Mouse (Mus musculus): Measurements from ENCODE around the gene Neto2. TPM values are rescaled to one million over a fixed set of nuclear protein-coding genes. Genes with fewer than 3 reads are reported as not detected.
"Not testable (repeated sequence)": the region's sequence is repeated elsewhere in the genome, so short reads cannot be mapped to it uniquely, and the experiment has no call there.

Gene Neto2
- polyA plus RNA-seq, 1 experiment from 2014 or later, result 4.6 TPM

- no peaks in the 10 kb centered on the region for H3K27me3 ChIP-seq (replicated peaks; ENCODE audit: control insufficient read depth, insufficient read depth, low read length)
- H3K4me3 ChIP-seq (ENCODE audit: low read depth, low read length), result no peak overlapping the region
- H3K4me1 ChIP-seq (replicated peaks; ENCODE audit: control insufficient read depth, insufficient read depth, low read length), result no peaks in the 10 kb centered on the region
- H3K9ac ChIP-seq (ENCODE audit: low read depth, low read length), result no peak overlapping the region
- ATAC-seq (replicated peaks; ENCODE audit: low FRiP score) (no peak), DNase-seq (ENCODE audit: low spot score) (no peak)
- no peaks in the 10 kb centered on the region for H3K9me3 ChIP-seq (ENCODE audit: control insufficient read depth, low read length)
- H3K27ac ChIP-seq (ENCODE audit: low read depth, low read length), result no peak overlapping the region
- no peak overlapping the region for H3K4me2 ChIP-seq
- WGBS, result 76% methylated on average over 5 of the region's 5 CpGs
- H3K36me3 ChIP-seq (ENCODE audit: control insufficient read depth, insufficient read depth, low read length), result no peaks in the 10 kb centered on the region
These were observed 38.7 kb downstream of the Neto2 start for GRCm38 (mm10) chr8:85661995-85662394.

GRCm38 (mm10) chr8:85651201-85651600 is 49.5 kb downstream of the Neto2 start:
- Histone ChIP-seq H3K4me1 (replicated peaks; ENCODE audit: control insufficient read depth, insufficient read depth, low read length) (no peaks in the 10 kb centered on the region), H3K9me3 (ENCODE audit: control insufficient read depth, low read length) (no peaks in the 10 kb centered on the region), H3K4me3 (ENCODE audit: low read depth, low read length) (no peak overlapping the region), H3K27ac (ENCODE audit: low read depth, low read length) (no peak overlapping the region), H3K9ac (ENCODE audit: low read depth, low read length) (no peak overlapping the region), H3K36me3 (ENCODE audit: control insufficient read depth, insufficient read depth, low read length) (no peaks in the 10 kb centered on the region), H3K4me2 (no peak overlapping the region), H3K27me3 (replicated peaks; ENCODE audit: control insufficient read depth, insufficient read depth, low read length) (no peaks in the 10 kb centered on the region)
- ATAC-seq (replicated peaks; ENCODE audit: low FRiP score), result no peak
- no peak for DNase-seq (ENCODE audit: low spot score)
- 76% methylated on average over 2 of the region's 2 CpGs for WGBS

- Histone ChIP-seq H3K27me3 (replicated peaks; ENCODE audit: control insufficient read depth, insufficient read depth, low read length) (no peaks in the 10 kb centered on the region), H3K9me3 (ENCODE audit: control insufficient read depth, low read length) (no peaks in the 10 kb centered on the region), H3K27ac (ENCODE audit: low read depth, low read length) (no peak overlapping the region), H3K36me3 (ENCODE audit: control insufficient read depth, insufficient read depth, low read length) (0 out of 2 replicates have a peak, but pooled peaks cover 3% of the 10 kb centered on the region), H3K4me1 (replicated peaks; ENCODE audit: control insufficient read depth, insufficient read depth, low read length) (no peaks in the 10 kb centered on the region), H3K4me3 (ENCODE audit: low read depth, low read length) (no peak overlapping the region), H3K9ac (ENCODE audit: low read depth, low read length) (no peak overlapping the region), H3K4me2 (no peak overlapping the region)
- ATAC-seq (replicated peaks; ENCODE audit: low FRiP score) (no peak), DNase-seq (ENCODE audit: low spot score) (no peak)
These were observed 52.2 kb downstream of the Neto2 start for GRCm38 (mm10) chr8:85648553-85648952.

- no peak overlapping the region for H3K4me2 ChIP-seq
- no peaks in the 10 kb centered on the region for H3K27me3 ChIP-seq (replicated peaks; ENCODE audit: control insufficient read depth, insufficient read depth, low read length)
- no peak overlapping the region for H3K4me3 ChIP-seq (ENCODE audit: low read depth, low read length)
- 0 out of 2 replicates have a peak, but pooled peaks cover 3% of the 10 kb centered on the region for H3K36me3 ChIP-seq (ENCODE audit: control insufficient read depth, insufficient read depth, low read length)
- H3K4me1 ChIP-seq (replicated peaks; ENCODE audit: control insufficient read depth, insufficient read depth, low read length), result no peaks in the 10 kb centered on the region
- DNase-seq (ENCODE audit: low spot score), result no peak
- WGBS, result 75% methylated on average over 4 of the region's 4 CpGs
- H3K27ac ChIP-seq (ENCODE audit: low read depth, low read length), result no peak overlapping the region
- H3K9ac ChIP-seq (ENCODE audit: low read depth, low read length), result no peak overlapping the region
- H3K9me3 ChIP-seq (ENCODE audit: control insufficient read depth, low read length), result no peaks in the 10 kb centered on the region
- ATAC-seq (replicated peaks; ENCODE audit: low FRiP score), result no peak
These were observed 55.6 kb downstream of the Neto2 start for GRCm38 (mm10) chr8:85644921-85645665.

- 62% methylated on average over 6 of the region's 6 CpGs for WGBS
- Histone ChIP-seq H3K27me3 (replicated peaks; ENCODE audit: control insufficient read depth, insufficient read depth, low read length) (no peaks in the 10 kb centered on the region), H3K4me1 (replicated peaks; ENCODE audit: control insufficient read depth, insufficient read depth, low read length) (no peaks in the 10 kb centered on the region), H3K9ac (ENCODE audit: low read depth, low read length) (no peak overlapping the region), H3K9me3 (ENCODE audit: control insufficient read depth, low read length) (no peaks in the 10 kb centered on the region), H3K4me3 (ENCODE audit: low read depth, low read length) (no peak overlapping the region), H3K36me3 (ENCODE audit: control insufficient read depth, insufficient read depth, low read length) (no peaks in the 10 kb centered on the region), H3K27ac (ENCODE audit: low read depth, low read length) (no peak overlapping the region), H3K4me2 (no peak overlapping the region)
- DNase-seq (ENCODE audit: low spot score) (no peak), ATAC-seq (replicated peaks; ENCODE audit: low FRiP score) (no peak)
These were observed 76.3 kb downstream of the Neto2 start for GRCm38 (mm10) chr8:85624450-85624849.

- Histone ChIP-seq H3K9ac (ENCODE audit: low read depth, low read length) (no peak overlapping the region), H3K4me1 (replicated peaks; ENCODE audit: control insufficient read depth, insufficient read depth, low read length) (no peaks in the 10 kb centered on the region), H3K27me3 (replicated peaks; ENCODE audit: control insufficient read depth, insufficient read depth, low read length) (no peaks in the 10 kb centered on the region), H3K27ac (ENCODE audit: low read depth, low read length) (no peak overlapping the region), H3K4me3 (ENCODE audit: low read depth, low read length) (no peak overlapping the region), H3K9me3 (ENCODE audit: control insufficient read depth, low read length) (no peaks in the 10 kb centered on the region), H3K4me2 (no peak overlapping the region), H3K36me3 (ENCODE audit: control insufficient read depth, insufficient read depth, low read length) (no peaks in the 10 kb centered on the region)
- 84% methylated on average over 5 of the region's 5 CpGs for WGBS
- ATAC-seq (replicated peaks; ENCODE audit: low FRiP score) (no peak), DNase-seq (ENCODE audit: low spot score) (no peak)
These were observed 77.5 kb downstream of the Neto2 start for GRCm38 (mm10) chr8:85623246-85623645.

- Histone ChIP-seq H3K27ac (ENCODE audit: low read depth, low read length) (no peak overlapping the region), H3K36me3 (ENCODE audit: control insufficient read depth, insufficient read depth, low read length) (no peaks in the 10 kb centered on the region), H3K9ac (ENCODE audit: low read depth, low read length) (no peak overlapping the region), H3K4me3 (ENCODE audit: low read depth, low read length) (no peak overlapping the region), H3K27me3 (replicated peaks; ENCODE audit: control insufficient read depth, insufficient read depth, low read length) (no peaks in the 10 kb centered on the region), H3K9me3 (ENCODE audit: control insufficient read depth, low read length) (0 out of 2 replicates have a peak, but pooled peaks cover 4% of the 10 kb centered on the region), H3K4me1 (replicated peaks; ENCODE audit: control insufficient read depth, insufficient read depth, low read length) (no peaks in the 10 kb centered on the region), H3K4me2 (no peak overlapping the region)
- ATAC-seq (replicated peaks; ENCODE audit: low FRiP score), result no peak
- no peak for DNase-seq (ENCODE audit: low spot score)
- 82% methylated on average over 3 of the region's 3 CpGs for WGBS
These were observed 81.9 kb downstream of the Neto2 start for GRCm38 (mm10) chr8:85618789-85619188.

- H3K9ac ChIP-seq (ENCODE audit: low read depth, low read length); ATAC-seq (replicated peaks; ENCODE audit: low FRiP score); H3K27ac ChIP-seq (ENCODE audit: low read depth, low read length); H3K27me3 ChIP-seq (replicated peaks; ENCODE audit: control insufficient read depth, insufficient read depth, low read length); H3K4me1 ChIP-seq (replicated peaks; ENCODE audit: control insufficient read depth, insufficient read depth, low read length); H3K36me3 ChIP-seq (ENCODE audit: control insufficient read depth, insufficient read depth, low read length); H3K4me3 ChIP-seq (ENCODE audit: low read depth, low read length); DNase-seq (ENCODE audit: low spot score); H3K4me2 ChIP-seq; H3K9me3 ChIP-seq (ENCODE audit: control insufficient read depth, low read length): not testable (repeated sequence)
- 79% methylated on average over 3 of the region's 3 CpGs for WGBS
These were observed 83.6 kb downstream of the Neto2 start for GRCm38 (mm10) chr8:85617125-85617524.

GRCm38 (mm10) chr8:85608836-85609235 is 91.9 kb downstream of the Neto2 start:
- 79% methylated on average over 2 of the region's 2 CpGs for WGBS
- DNase-seq (ENCODE audit: low spot score), result no peak
- H3K4me1 ChIP-seq (replicated peaks; ENCODE audit: control insufficient read depth, insufficient read depth, low read length), result no peaks in the 10 kb centered on the region

More at GRCm38 (mm10) chr8:85608836-85609235, 91.9 kb downstream of the Neto2 start:
- Histone ChIP-seq H3K4me2 (no peak overlapping the region), H3K9ac (ENCODE audit: low read depth, low read length) (no peak overlapping the region), H3K4me3 (ENCODE audit: low read depth, low read length) (no peak overlapping the region), H3K27ac (ENCODE audit: low read depth, low read length) (no peak overlapping the region), H3K36me3 (ENCODE audit: control insufficient read depth, insufficient read depth, low read length) (no peaks in the 10 kb centered on the region), H3K9me3 (ENCODE audit: control insufficient read depth, low read length) (no peaks in the 10 kb centered on the region), H3K27me3 (replicated peaks; ENCODE audit: control insufficient read depth, insufficient read depth, low read length) (no peaks in the 10 kb centered on the region)
- no peak for ATAC-seq (replicated peaks; ENCODE audit: low FRiP score)

Data from liver, embryonic 11.5 days (tissue).